Mouse (Mus musculus) cortical plate, adult 2 months (tissue): ENCODE measurements around the gene Vmn2r-ps159. TPM values are rescaled to one million over a fixed set of nuclear protein-coding genes. Genes with fewer than 3 reads are reported as not detected.
"Not testable (repeated sequence)": the region's sequence is repeated elsewhere in the genome, so short reads cannot be mapped to it uniquely, and the experiment has no call there.

Source experiments
- H3K27ac ChIP-seq: fragments of 200-500 bp; 2 replicates; pipeline ENCODE4 v1.5.1; 2012; ENCODE audit warnings: low read length, control low read depth, inconsistent platforms; ENCODE audit not compliant: insufficient read depth
- H3K4me1 ChIP-seq: fragments of 200-500 bp; 2 replicates; pipeline ENCODE4 v1.6.1; 2011; ENCODE audit warnings: low read length; ENCODE audit not compliant: control insufficient read depth, insufficient read depth
- H3K4me3 ChIP-seq: fragments of 200-500 bp; 2 replicates; pipeline ENCODE4 v1.5.1; 2011; ENCODE audit warnings: mild to moderate bottlenecking, low read length, control low read depth; ENCODE audit not compliant: insufficient read depth
- CTCF ChIP-seq: fragments of 200-500 bp; IDR thresholded peaks from 2 replicates; pipeline ENCODE4 v1.5.1; 2011; ENCODE audit warnings: mild to moderate bottlenecking, control low read depth, low read length; ENCODE audit not compliant: insufficient read depth; ENCODE audit errors: extremely low read depth
- POLR2A ChIP-seq: fragments of 200-500 bp; IDR thresholded peaks from 2 replicates; pipeline ENCODE4 v1.6.1; 2011; ENCODE audit warnings: mild to moderate bottlenecking, low read length, control low read depth; ENCODE audit not compliant: insufficient read depth; ENCODE audit errors: extremely low read depth
- polyA plus RNA-seq: library from polyadenylated mRNA; depleted of rRNA; stranded (reverse); fragments of >200 nt; gene quantifications from 2 replicates; pipeline ENCODE4 v1.2.3, GENCODE M21; 2012; rRNA removed

Gene Vmn2r-ps159
- polyA plus RNA-seq = not detected in 2 replicates

DNA sequence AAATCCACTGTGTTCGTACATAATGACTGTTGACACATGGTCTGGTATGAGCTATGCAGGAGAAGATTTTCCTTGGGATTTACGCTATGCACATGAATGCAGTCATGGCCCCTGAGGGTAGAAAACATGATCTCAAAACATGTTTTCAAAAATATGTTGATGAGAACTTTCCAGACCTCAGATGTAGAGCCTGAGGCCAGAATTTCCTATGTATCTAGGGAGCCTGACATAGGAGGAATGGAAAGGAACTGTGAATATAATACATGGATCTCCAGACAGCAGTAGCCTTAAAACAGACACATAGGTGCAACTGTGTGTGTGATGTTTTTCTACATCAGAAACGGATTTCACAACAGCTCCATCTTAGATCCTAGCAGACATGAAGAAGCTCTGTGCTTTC is at the start of gene Vmn2r-ps159:
Gene Vmn2r-ps159 (plus strand): TSS at position 301 of the 400 bp plus-strand sequence.
- H3K4me3 ChIP-seq, H3K27ac ChIP-seq, H3K4me1 ChIP-seq: not testable (repeated sequence)

DNA sequence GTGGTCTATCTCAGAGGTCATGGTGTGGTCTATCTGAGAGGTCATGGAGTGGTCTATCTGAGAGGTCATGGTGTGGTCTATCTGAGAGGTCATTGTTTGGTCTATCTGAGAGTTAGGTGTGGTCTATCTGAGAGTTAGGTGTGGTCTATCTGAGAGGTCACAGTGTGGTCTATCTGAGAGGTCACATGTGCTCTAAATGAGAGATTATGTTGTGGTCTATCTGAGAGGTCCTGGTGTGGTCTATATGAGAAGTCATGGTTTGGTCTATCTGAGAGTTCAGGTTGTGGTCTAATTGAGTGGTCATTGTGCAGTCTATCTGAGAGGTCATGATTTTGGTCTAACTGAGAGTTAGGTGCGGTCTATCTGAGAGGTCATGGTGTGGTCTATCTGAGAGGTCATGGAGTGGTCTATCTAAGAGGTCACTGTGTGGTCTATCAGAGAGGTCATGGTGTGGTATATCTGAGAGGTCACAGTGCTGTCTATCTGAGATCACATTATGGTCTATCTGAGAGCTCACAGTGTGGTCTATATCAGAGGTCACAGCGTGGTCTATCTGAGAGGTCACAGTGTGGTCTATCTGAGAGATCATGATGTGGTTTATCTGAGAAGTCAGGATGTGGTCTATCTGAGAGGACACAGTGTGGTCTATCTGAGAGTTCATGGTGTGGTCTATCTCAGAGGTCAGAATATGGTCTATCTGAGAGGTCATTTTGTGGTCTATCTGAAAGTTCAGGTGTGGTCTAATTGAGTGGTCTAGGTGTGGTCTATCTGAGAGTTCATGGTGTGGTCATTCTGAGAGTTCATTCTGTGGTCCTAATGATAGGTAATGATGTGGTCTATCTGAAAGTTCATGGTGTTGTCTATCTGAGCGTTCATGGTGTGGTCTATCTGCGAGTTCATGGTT is 10.9 kb downstream of the Vmn2r-ps159 start:
- not testable (repeated sequence) for H3K4me3 ChIP-seq, H3K4me1 ChIP-seq, H3K27ac ChIP-seq

DNA sequence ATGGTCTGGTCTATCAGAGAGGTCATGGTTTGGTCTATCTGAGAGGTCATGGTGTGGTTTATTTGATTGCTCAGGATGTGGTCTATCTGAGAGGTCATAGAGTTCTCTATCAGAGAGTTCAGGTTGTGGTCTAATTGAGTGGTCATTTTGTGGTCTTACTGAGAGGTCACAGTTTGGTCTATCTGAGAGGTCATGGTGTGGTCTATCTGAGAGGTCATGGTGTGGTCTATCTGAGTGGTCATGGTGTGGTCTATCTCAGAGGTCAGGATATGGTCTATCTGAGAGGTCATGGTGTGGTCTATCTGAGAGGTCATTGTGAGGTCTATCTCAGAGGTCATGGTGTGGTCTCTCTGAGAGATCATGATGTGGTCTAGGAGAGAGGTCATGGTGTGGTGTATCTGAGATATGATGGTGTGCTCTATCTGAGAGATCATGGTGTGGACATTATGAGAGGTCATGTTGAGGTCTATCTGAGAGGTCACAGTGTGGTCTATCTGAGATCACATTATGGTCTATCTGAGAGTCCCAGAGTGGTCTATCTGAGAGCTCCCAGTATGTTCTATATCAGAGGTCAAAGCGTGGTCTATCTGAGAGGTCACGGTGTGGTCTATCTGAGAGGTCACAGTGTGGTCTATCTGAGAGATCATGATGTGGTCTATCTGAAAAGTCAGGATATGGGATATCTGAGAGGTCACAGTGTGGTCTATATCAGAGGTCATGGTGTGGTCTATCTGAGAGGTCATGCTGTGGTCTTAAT is 11.8 kb downstream of the Vmn2r-ps159 start:
- Histone ChIP-seq H3K4me1 (no peaks in the 10 kb centered on the region), H3K27ac (no peak overlapping the region), H3K4me3 (no peak overlapping the region)
- no peak for TF ChIP-seq POLR2A
- TF ChIP-seq CTCF = no peak

DNA sequence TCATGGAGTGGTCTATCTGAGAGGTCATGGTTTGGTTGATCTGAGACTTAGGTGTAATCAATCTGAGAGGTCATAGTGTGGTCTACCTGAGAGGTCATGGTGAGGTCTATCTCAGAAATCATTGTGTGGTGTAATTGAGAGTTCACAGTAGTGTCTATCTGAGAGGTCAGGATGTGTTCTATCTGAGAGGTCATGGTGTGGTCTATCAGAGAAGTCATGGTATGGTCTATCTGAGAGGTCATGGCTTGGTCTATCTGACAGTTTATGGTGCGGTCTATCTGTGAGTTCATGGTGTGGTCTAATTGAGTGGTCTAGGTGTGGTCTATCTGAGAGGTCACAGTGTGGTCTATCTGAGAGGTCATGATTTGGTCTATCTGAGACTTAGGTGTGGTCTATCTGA is 12.4 kb downstream of the Vmn2r-ps159 start:
- no peak overlapping the region for H3K27ac ChIP-seq
- H3K4me1 ChIP-seq = no peaks in the 10 kb centered on the region
- TF ChIP-seq CTCF = no peak
- no peak for TF ChIP-seq POLR2A
- no peak overlapping the region for H3K4me3 ChIP-seq

DNA sequence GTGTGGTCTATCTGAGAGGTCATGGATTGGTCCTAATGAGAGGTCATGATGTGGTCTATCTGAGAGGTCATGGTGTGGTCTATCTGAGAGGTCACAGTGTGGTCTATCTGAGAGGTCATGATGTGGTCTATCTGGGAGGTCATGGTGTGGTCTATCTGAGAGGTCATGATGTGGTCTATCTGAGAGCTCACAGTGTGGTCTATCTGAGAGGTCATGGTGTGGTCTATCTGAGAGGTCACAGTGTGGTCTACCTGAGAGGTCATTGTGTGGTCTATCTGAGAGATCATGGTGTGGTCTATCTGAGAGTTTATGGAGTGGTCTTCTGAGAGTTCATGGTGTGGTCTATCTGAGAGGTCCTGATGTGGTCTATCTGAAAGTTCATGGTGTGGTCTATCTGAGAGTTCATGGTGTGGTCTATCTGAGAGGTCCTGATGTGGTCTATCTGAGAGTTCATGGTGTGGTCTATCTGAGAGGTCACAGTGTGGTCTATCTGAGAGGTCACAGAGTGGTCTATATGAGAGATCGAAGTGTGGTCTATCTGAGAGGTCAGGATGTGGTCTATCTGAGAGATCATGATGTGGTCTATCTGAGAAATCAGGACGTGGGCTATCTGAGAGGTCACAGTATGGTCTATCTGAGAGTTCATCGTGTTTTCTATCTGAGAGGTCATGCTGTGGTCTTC is 26.0 kb downstream of the Vmn2r-ps159 start:
- not testable (repeated sequence) for H3K4me3 ChIP-seq, H3K4me1 ChIP-seq, H3K27ac ChIP-seq

Other genes with a start within 250 kb of the Vmn2r-ps159 start
- 34.8 and 38.8 TPM in 2 replicates for gene 9430015G10Rik, start 221.1 kb upstream of the Vmn2r-ps159 start, polyA plus RNA-seq
- gene Rnf223, start 200.6 kb upstream of the Vmn2r-ps159 start, polyA plus RNA-seq = 2.0 and 2.1 TPM in 2 replicates
- gene Agrn, start 133.6 kb upstream of the Vmn2r-ps159 start, polyA plus RNA-seq = 186 and 206 TPM in 2 replicates
- gene Isg15, start 130.3 kb upstream of the Vmn2r-ps159 start, polyA plus RNA-seq = 5.6 and 8.8 TPM in 2 replicates
- gene AW011738, start 127.8 kb upstream of the Vmn2r-ps159 start, polyA plus RNA-seq = 3.5 and 3.7 TPM in 2 replicates
- gene Perm1, start 115.2 kb upstream of the Vmn2r-ps159 start, polyA plus RNA-seq = 0.57 and 0.65 TPM in 2 replicates
- 70.6 and 79.0 TPM in 2 replicates for gene Plekhn1, start 96.2 kb upstream of the Vmn2r-ps159 start, polyA plus RNA-seq
- gene Noc2l, start 95.1 kb upstream of the Vmn2r-ps159 start, polyA plus RNA-seq = 94.2 and 95.6 TPM in 2 replicates
- gene Samd11, start 75.4 kb upstream of the Vmn2r-ps159 start, polyA plus RNA-seq = 3.2 and 3.7 TPM in 2 replicates